Mouse (Mus musculus) bone marrow macrophage, adult 2 months (primary cell): ENCODE measurements at regions not wholly inside any gene's neighbourhood (a gene's known extent, or its start where the extent isn't known, plus 50 kb on each side); places are given as distances from the start of the nearest gene placed in this dataset.

Source experiments
- CTCF ChIP-seq: IDR thresholded peaks from 2 replicates; pipeline ENCODE4 v1.5.1; 2012; ENCODE audit warnings: low read depth, mild to moderate bottlenecking, low read length, moderate library complexity
- POLR2A ChIP-seq: IDR thresholded peaks from 2 replicates; pipeline ENCODE4 v1.6.1; 2012; ENCODE audit warnings: mild to moderate bottlenecking, low read depth, low read length, borderline replicate concordance

- TF ChIP-seq CTCF = no peak
- no peak for TF ChIP-seq POLR2A
Measured at GRCm38 (mm10) chr16:93355204-93355899, 248.5 kb downstream of the Setd4 start.
